Mouse (Mus musculus) embryonic facial prominence, embryonic 10.5 days (tissue): ENCODE data around the gene Phf12. TPM values are rescaled to one million over a fixed set of nuclear protein-coding genes. Genes with fewer than 3 reads are reported as not detected.
"Not testable (repeated sequence)": the region's sequence is repeated elsewhere in the genome, so short reads cannot be mapped to it uniquely, and the experiment has no call there.

Source experiments
- DNase-seq: peaks from one replicate; pipeline ENCODE4 v3.0.0-alpha.2; 2017; ENCODE audit warnings: low spot score
- H3K27ac ChIP-seq: fragments of 300-500 bp; sonication (generic); replicated peaks from 2 replicates; pipeline ENCODE4 v1.5.1; 2016; ENCODE audit warnings: mild to moderate bottlenecking
- H3K27me3 ChIP-seq: fragments of 300-500 bp; sonication (generic); replicated peaks from 2 replicates; pipeline ENCODE4 v1.6.1; 2016; ENCODE audit warnings: low read depth, mild to moderate bottlenecking; ENCODE audit not compliant: poor library complexity, severe bottlenecking
- H3K36me3 ChIP-seq: fragments of 300-500 bp; sonication (generic); replicated peaks from 2 replicates; pipeline ENCODE4 v1.6.1; 2016; ENCODE audit warnings: mild to moderate bottlenecking, moderate library complexity
- H3K4me1 ChIP-seq: fragments of 300-500 bp; sonication (generic); 2 replicates; pipeline ENCODE4 v1.6.1; 2016
- H3K4me3 ChIP-seq: fragments of 300-500 bp; sonication (generic); 2 replicates; pipeline ENCODE4 v1.5.1; 2016; ENCODE audit warnings: mild to moderate bottlenecking, moderate library complexity
- H3K9me3 ChIP-seq: fragments of 300-500 bp; sonication (generic); 2 replicates; pipeline ENCODE4 v1.6.1; 2016; ENCODE audit warnings: mild to moderate bottlenecking
- WGBS: fragments of 180-500 bp; shearing (Covaris S2); methylation state at CpG from one replicate; pipeline ENCODE4 v1.1.7; 2016; 5-methylcytosine and 5-hydroxymethylcytosine counted together
- polyA plus RNA-seq: library from polyadenylated mRNA; unstranded; fragments of >200 nt; fragmentation: Nextera tagmentation; extraction: Ambion mirVana; gene quantifications from 2 replicates; pipeline ENCODE4 v1.2.1, GENCODE M21; 2016

The Phf12 gene
- polyA plus RNA-seq, 1 experiment from 2014 or later, result 20.5 TPM

DNA sequence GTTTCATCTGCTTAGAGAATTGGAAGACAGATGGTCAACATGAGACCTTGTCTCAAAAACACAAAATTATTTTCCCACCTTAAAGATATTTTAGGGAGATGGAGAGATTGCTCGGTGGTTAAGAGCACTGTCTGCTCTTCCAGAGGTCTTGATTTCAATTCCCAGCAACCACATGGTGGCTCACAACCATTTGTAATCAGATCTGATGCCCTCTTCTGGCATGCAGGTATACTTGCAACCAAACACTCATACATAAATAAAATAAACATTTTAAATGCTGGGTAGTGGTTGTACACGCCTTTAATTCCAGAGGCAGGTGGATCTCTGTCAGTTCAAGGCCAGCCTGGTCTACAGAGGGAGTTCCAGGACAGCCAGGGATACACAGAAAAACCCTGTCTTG lies 58.3 kb downstream of the Phf12 start:
- Histone ChIP-seq H3K9me3 (peaks cover 4% of the 10 kb centered on the region; the same call in 1 of the 2 replicates), H3K36me3 (peaks cover 53% of the 10 kb centered on the region), H3K27me3 (no peaks in the 10 kb centered on the region), H3K27ac (no peak overlapping the region), H3K4me3 (no peak overlapping the region), H3K4me1 (peaks cover 33% of the 10 kb centered on the region)
- 72% methylated on average over 2 of the region's 2 CpGs for WGBS
- no peak for DNase-seq

DNA sequence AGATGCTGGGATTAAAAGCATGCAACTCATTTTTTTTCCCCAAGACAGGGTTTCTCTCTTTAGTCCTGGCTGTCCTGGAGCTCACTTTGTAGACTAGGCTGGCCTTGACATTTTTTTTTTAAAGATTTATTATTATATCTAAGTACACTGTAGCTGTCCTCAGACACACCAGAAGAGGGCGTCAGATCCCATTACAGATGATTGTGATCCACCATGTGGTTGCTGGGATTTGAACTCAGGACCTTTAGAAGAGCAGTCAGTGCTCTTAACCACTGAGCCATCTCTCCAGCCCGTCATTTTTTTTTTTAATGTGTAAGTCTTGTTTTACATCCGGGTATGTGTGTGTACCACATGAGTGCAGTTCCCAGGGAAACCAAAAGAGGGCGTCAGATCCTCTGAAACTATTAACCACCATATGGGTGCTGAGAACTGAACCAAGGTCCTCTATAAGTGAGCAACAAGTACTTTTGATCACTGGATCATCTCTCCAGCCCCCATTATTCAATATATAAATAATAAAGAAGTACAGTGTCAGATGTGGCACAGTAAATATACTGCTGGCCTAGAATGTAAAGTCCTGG lies 59.8 kb downstream of the Phf12 start:
- H3K9me3 ChIP-seq, H3K4me3 ChIP-seq, DNase-seq, H3K27ac ChIP-seq, H3K27me3 ChIP-seq: not testable (repeated sequence)
- Histone ChIP-seq H3K4me1 (peaks cover 25% of the 10 kb centered on the region), H3K36me3 (peaks cover 58% of the 10 kb centered on the region)
- WGBS, result 93% methylated on average over 4 of the region's 4 CpGs

DNA sequence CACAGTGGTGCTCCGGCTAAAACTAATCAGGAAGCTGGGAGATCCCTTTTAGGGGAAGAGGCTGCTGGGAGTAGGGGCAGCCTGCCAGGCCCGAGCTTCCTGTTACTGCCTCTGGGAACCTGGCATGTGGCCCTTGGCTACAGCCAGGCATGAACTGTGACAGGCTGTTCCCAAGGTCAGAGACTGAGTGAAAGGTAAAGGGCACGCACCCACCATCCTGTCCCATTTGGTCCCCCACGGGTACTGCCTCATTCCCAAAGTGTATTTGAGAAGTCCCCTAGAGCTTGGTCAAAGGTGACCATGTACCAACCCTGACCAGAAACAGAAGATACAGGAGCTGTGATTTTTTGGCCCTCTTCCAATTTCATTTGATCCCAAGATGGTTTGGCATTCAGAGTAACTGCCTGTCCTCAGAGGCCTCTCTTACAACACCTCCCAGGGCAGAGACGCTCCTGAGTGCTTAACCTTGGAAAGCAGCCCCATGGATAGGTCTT lies 62.3 kb downstream of the Phf12 start:
- Histone ChIP-seq H3K9me3 (peaks cover 4% of the 10 kb centered on the region; the same call in 1 of the 2 replicates), H3K36me3 (peaks cover 69% of the 10 kb centered on the region), H3K27me3 (no peaks in the 10 kb centered on the region), H3K4me3 (no peak overlapping the region), H3K27ac (no peak overlapping the region), H3K4me1 (0 out of 2 replicates have a peak, but pooled peaks cover 5% of the 10 kb centered on the region)
- DNase-seq, result no peak
- WGBS, result 86% methylated on average over 5 of the region's 5 CpGs

DNA sequence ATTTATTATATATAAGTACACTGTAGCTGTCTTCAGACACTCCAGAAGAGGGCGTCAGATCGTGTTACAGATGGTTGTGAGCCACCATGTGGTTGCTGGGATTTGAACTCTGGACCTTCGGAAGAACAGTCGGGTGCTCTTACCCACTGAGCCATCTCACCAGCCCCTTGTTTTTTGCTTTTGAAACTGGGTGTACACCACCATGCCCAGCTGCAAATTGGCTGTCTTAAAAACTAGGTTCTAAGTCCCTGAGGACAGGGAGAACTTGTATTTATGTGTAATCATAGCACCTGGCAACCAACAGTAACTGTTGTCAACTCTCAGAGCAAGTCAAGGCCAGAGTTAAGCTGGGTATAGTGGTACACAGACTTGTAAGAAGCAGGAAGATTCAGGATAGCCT lies 66.1 kb downstream of the Phf12 start:
- not testable (repeated sequence) for H3K4me3 ChIP-seq, H3K9me3 ChIP-seq, H3K27ac ChIP-seq, H3K4me1 ChIP-seq, H3K27me3 ChIP-seq, DNase-seq
- H3K36me3 ChIP-seq, result peaks cover 68% of the 10 kb centered on the region
- 87% methylated on average over 4 of the region's 4 CpGs for WGBS

GRCm38 (mm10) chr11:78053078-78053477 lies 70.5 kb downstream of the Phf12 start:
- Histone ChIP-seq H3K4me3 (no peak overlapping the region), H3K9me3 (no peaks in the 10 kb centered on the region), H3K4me1 (no peaks in the 10 kb centered on the region), H3K27ac (no peak overlapping the region), H3K27me3 (no peaks in the 10 kb centered on the region), H3K36me3 (peaks cover 89% of the 10 kb centered on the region)
- WGBS, result 94% methylated on average over 8 of the region's 8 CpGs
- no peak for DNase-seq

GRCm38 (mm10) chr11:78056946-78057345 lies 74.4 kb downstream of the Phf12 start:
- no peak overlapping the region for H3K27ac ChIP-seq
- no peaks in the 10 kb centered on the region for H3K9me3 ChIP-seq
- H3K4me3 ChIP-seq, result no peak overlapping the region
- WGBS, result 84% methylated on average over 8 of the region's 8 CpGs
- H3K4me1 ChIP-seq, result peaks cover 3% of the 10 kb centered on the region
- H3K27me3 ChIP-seq, result no peaks in the 10 kb centered on the region
- DNase-seq, result no peak
- peaks cover 78% of the 10 kb centered on the region for H3K36me3 ChIP-seq

DNA sequence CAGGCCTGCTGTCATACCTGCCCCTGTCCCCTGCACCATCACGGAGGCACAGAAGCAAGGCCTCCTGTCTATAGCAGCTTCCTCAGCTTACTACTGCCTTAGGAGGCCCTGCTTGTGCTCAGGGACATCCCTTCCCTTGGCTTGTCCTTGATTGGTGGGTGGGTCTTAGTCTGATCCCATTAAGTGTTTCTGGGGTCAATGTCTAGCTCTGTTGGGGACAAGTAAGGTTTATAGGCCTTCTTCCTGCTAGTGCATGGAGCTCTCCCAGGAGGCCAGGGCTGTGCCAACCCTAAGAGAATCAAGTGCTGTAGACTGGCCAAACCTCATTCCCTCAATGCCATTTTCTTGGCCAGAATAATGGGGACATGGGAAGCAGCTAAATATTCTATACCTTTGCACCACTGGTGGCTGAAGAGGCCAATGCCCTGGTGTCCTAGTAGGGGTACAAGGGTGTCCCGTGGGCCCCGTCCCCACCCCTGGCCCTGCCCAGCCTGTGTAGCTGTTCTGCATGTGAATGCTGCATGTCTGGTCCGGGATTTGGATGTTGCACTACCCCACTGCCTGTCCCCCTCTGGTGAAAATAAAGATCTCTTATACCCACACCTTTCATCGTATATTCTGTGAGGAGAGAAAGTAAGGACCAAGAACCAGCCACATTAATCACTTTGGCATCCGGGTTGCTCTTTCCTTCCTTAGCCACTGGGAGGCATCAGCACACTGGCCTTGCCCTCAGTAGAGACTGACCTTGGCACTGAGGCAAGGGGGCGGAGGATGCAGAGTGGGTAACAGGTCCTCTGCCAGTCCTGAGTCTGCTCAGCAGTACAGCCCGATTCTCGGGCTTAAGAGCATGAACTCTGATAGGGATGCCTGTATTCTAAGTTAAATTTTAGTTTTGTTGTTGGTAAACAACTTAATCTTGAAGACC lies 77.5 kb downstream of the Phf12 start:
- WGBS, result 65% methylated on average over 9 of the region's 9 CpGs
- Histone ChIP-seq H3K4me1 (peaks cover 6% of the 10 kb centered on the region), H3K27ac (no peak overlapping the region), H3K9me3 (no peaks in the 10 kb centered on the region), H3K27me3 (no peaks in the 10 kb centered on the region), H3K4me3 (no peak overlapping the region), H3K36me3 (peaks cover 49% of the 10 kb centered on the region)
- DNase-seq, result peak; percentile 60

- Histone ChIP-seq H3K4me1 (peaks cover 6% of the 10 kb centered on the region), H3K9me3 (no peaks in the 10 kb centered on the region), H3K4me3 (no peak overlapping the region), H3K27ac (no peak overlapping the region), H3K36me3 (peaks cover 25% of the 10 kb centered on the region), H3K27me3 (no peaks in the 10 kb centered on the region)
- DNase-seq, result no peak
- WGBS, result 86% methylated on average over 1 of the region's 1 CpGs
Observed at GRCm38 (mm10) chr11:78062563-78062962, 80.0 kb downstream of the Phf12 start.

GRCm38 (mm10) chr11:78065906-78066305 lies 83.4 kb downstream of the Phf12 start:
- no peak for DNase-seq
- WGBS, result 49% methylated on average over 2 of the region's 2 CpGs
- H3K27ac ChIP-seq, result no peak overlapping the region
- H3K27me3 ChIP-seq, result no peaks in the 10 kb centered on the region
- H3K36me3 ChIP-seq, result peaks cover 7% of the 10 kb centered on the region
- H3K4me3 ChIP-seq, result no peak overlapping the region
- no peaks in the 10 kb centered on the region for H3K9me3 ChIP-seq
- H3K4me1 ChIP-seq, result peaks cover 6% of the 10 kb centered on the region

- 68% methylated on average over 2 of the region's 2 CpGs for WGBS
- no peak for DNase-seq
- no peak overlapping the region for H3K4me3 ChIP-seq
- no peaks in the 10 kb centered on the region for H3K9me3 ChIP-seq
- H3K27ac ChIP-seq, result no peak overlapping the region
- H3K36me3 ChIP-seq, result peaks cover 12% of the 10 kb centered on the region
- peaks cover 6% of the 10 kb centered on the region for H3K4me1 ChIP-seq
- no peaks in the 10 kb centered on the region for H3K27me3 ChIP-seq
Observed at GRCm38 (mm10) chr11:78066641-78067040, 84.1 kb downstream of the Phf12 start.

DNA sequence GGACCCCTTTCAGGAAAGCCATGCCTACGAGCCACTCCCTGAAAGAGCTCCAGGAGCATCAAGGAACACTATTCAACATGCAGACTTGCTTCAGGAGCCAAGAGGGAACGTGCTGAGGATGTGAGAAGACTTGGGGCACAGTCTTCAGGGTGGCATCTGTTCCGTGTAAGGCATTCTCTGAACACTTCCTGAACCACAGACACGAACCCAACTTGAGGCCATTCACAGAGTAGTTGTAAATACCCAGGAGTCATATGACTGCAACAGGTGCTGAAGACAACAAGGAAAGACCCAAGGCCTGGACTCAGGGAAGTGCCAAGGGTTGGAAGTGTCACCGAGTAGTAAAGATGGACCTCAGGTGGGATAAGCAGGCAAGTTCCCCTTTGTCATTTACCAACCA lies 85.0 kb downstream of the Phf12 start:
- no peak for DNase-seq
- 0 out of 2 replicates have a peak, but pooled peaks cover 1% of the 10 kb centered on the region for H3K4me1 ChIP-seq
- H3K4me3 ChIP-seq, result no peak overlapping the region
- H3K9me3 ChIP-seq, result no peaks in the 10 kb centered on the region
- WGBS, result 74% methylated on average over 5 of the region's 5 CpGs
- no peak overlapping the region for H3K27ac ChIP-seq
- peaks cover 21% of the 10 kb centered on the region for H3K36me3 ChIP-seq
- H3K27me3 ChIP-seq, result no peaks in the 10 kb centered on the region

GRCm38 (mm10) chr11:78069130-78069529 lies 86.6 kb downstream of the Phf12 start:
- Histone ChIP-seq H3K36me3 (peaks cover 37% of the 10 kb centered on the region), H3K4me1 (0 out of 2 replicates have a peak, but pooled peaks cover 3% of the 10 kb centered on the region), H3K27me3 (no peaks in the 10 kb centered on the region), H3K27ac (0 out of 2 replicates have a peak overlapping the region, but pooled peaks have one; percentile 19), H3K9me3 (no peaks in the 10 kb centered on the region), H3K4me3 (no peak overlapping the region)
- 88% methylated on average over 5 of the region's 5 CpGs for WGBS
- DNase-seq, result no peak
